Mouse (Mus musculus): ENCODE measurements at regions not wholly inside any gene's neighbourhood (a gene's known extent, or its start where the extent isn't known, plus 50 kb on each side); places are given as distances from the start of the nearest gene placed in this dataset.

- TF ChIP-seq CTCF (IDR thresholded peaks at IDR 0.05; ENCODE audit: low read depth) (no peak), EP300 (IDR thresholded peaks at IDR 0.05; ENCODE audit: low read depth) (no peak)
These were observed 515.9 kb downstream of the Adam6a start for GRCm38 (mm10) chr12:114059615-114060014.
